Mouse (Mus musculus) gastrocnemius, postnatal 14 days (tissue): Measurements from ENCODE around the gene Lrrc9. TPM values are rescaled to one million over a fixed set of nuclear protein-coding genes. Genes with fewer than 3 reads are reported as not detected.
A peak's percentile ranks its signal among the peaks of the same experiment; 100 is the strongest.

Source experiments
- DNase-seq: peaks from one replicate; pipeline ENCODE4 v3.0.0; 2021; ENCODE audit warnings: mixed read lengths
- intact Hi-C: fragments of 180-260 bp; cut with DNase I; formaldehyde crosslinking; loops from one replicate; pipeline ENCODE4 v1.15.1; 2025; ENCODE audit warnings: low total_unique reads
- total RNA-seq, 2 experiments: library from RNA; stranded (reverse); gene quantifications; 2 replicates each; pipeline ENCODE4 v1.2.3; 2021

Lrrc9 gene
- total RNA-seq, 2 experiments from 2014 or later: 0.06 TPM; not detected in 1

DNA sequence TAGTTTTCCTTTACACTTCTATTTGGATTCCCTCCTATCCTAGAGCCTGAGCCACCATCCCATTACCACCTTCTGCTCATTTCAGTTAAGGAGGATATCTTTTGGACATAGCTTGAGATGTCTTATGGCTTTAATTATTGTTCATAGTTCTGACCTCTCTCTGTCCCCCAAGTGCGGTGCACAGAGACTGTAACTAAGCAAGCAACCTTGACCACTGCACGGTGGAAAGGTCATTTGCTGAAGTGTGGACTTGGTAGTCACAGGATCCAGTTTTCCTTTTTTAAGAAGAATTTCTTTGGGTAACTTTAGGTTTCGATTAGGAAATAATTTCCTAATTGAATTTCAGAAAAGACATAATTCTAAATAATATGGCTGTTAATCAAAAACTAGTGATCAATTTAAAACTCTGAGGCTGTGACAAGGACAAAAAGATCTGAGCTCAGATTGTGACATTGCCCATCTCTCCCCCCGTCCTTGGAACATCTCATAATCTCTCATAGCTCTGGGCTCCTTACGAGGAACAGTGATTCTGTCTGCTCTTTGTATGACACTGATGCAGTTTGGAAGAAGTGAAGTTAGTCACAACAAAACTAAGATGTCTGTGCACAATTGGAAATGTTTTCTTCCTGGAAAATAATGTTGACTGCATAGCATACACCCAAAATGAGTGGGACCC, 24.3 kb downstream of the Lrrc9 start:
- no peak for DNase-seq
- intact Hi-C loops: loop anchor here (10.0 kb wide), 1 partner anchor 189 kb away; no protein-coding TSS in a partner anchor

GRCm38 (mm10) chr12:72467269-72467668, 25.6 kb downstream of the Lrrc9 start:
- DNase-seq: no peak
- intact Hi-C loops: loop anchor here (10.0 kb wide), 1 partner anchor 188 kb away; no protein-coding TSS in a partner anchor

- intact Hi-C loops: loop anchor here (10.0 kb wide), 1 partner anchor 187 kb away; no protein-coding TSS in a partner anchor
- no peak for DNase-seq
These were observed 26.1 kb downstream of the Lrrc9 start for GRCm38 (mm10) chr12:72467789-72468188.

GRCm38 (mm10) chr12:72476773-72477450, 35.2 kb downstream of the Lrrc9 start:
- intact Hi-C loops: no loop called here
- DNase-seq: no peak

- intact Hi-C loops: no loop called here
- DNase-seq: no peak
These were observed 40.6 kb downstream of the Lrrc9 start for GRCm38 (mm10) chr12:72482226-72482625.

DNA sequence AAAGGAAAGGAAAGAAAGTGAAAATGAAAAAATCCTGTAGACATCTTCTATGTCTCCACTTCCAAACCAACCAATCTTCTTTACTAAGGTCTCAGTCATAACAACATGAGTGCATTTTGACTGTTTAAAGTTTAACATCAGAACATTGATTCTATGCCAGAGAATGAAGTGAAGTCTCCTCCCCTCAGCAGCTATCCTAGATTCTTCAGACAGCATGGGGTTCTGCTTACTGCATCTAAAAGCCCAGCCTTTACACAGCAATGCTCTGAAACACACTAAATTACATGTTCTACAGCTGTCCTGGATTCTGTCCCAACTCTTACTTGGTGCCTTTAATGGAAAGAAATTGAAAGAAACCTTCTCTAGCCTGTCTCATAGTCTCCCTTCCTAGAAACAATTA, 43.2 kb downstream of the Lrrc9 start:
- DNase-seq: no peak
- intact Hi-C loops: no loop called here

- intact Hi-C loops: no loop called here
- DNase-seq: no peak
These were observed 45.8 kb downstream of the Lrrc9 start for GRCm38 (mm10) chr12:72487498-72487897.

- intact Hi-C loops: no loop called here
- DNase-seq: no peak
These were observed 48.3 kb downstream of the Lrrc9 start for GRCm38 (mm10) chr12:72489995-72490394.

DNA sequence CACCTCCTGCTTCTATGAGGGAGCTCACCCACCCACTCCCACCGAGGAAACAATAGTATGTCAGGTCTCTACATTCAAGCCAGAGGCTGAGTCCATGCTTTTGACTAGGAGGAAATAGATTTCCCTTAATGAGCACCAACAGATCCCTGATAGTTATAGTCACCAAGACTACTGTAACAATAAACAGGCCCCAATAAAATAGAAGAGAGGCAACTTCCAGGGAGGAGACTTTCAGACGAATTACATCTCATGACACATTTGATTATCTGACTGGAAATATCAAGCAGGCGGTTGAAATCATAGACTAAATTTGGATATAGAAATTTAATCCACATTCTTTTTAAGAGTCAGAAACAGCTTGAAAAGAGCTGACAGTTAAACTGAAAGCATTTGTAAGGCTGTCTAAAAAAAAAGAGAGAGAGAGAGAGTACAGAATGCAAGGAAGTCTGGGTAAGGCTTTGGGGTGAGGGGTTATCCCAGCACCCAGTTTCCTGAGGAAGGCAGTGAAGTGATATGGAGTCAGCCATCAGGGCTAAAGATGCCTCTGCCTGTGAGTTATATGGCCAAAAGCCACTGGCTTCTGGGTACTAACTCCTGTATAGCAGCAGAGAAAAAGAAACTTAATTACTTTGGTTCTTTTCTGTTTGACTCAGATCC, 49.5 kb downstream of the Lrrc9 start:
- DNase-seq: no peak
- intact Hi-C loops: no loop called here

GRCm38 (mm10) chr12:72496866-72497600, 55.4 kb downstream of the Lrrc9 start:
- DNase-seq: no peak
- intact Hi-C loops: no loop called here

GRCm38 (mm10) chr12:72509606-72510005, 67.9 kb downstream of the Lrrc9 start:
- intact Hi-C loops: loop anchor here (10.0 kb wide), 1 partner anchor 145 kb away; no protein-coding TSS in a partner anchor
- DNase-seq: no peak

DNA sequence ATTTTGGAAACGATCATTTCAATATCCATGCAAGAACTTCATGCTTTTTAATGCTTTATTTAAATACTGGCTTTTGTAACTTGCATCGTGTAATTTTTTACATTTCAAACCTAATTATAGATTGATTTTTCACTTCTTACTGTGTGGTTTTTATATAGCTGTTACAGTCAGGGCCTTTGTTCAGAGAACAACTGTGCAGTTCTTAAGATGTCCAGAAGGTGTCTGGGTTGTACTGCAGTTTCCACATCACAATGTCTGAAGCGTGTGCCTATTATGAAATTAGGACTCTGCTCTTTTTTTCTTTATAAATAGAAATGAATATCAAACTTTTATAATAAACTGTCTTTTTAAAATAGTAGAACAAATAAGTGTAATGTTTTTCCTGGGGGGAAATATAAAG, 73.8 kb downstream of the Lrrc9 start:
- DNase-seq: no peak
- intact Hi-C loops: loop anchor here (10.0 kb wide), 1 partner anchor 139 kb away; no protein-coding TSS in a partner anchor

- no peak for DNase-seq
- intact Hi-C loops: loop anchor here (10.0 kb wide), 1 partner anchor 137 kb away; no protein-coding TSS in a partner anchor
These were observed 76.6 kb downstream of the Lrrc9 start for GRCm38 (mm10) chr12:72518114-72518728.

- intact Hi-C loops: loop anchor here (10.0 kb wide), 1 partner anchor 135 kb away; no protein-coding TSS in a partner anchor
- no peak for DNase-seq
These were observed 77.7 kb downstream of the Lrrc9 start for GRCm38 (mm10) chr12:72519352-72519751.

DNA sequence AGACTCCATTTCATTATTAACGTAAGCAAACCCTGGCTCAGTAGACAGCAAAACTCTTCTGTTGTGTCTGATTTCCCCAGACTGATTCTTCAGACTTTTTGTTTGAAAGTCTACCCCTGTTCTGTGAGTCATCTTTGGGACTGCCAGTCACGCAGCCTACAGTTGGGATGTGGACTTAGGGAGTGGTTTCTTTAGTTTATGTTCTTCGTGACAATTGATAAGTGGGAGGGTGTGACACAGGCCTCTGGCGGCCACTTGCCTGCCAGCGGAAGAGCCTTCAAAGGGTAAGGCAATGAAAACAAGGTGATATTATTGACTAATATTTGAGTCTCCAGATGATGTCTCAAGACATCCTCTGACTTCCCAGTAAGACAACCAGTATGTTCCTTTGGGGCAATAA, 78.2 kb downstream of the Lrrc9 start:
- no peak for DNase-seq
- intact Hi-C loops: loop anchor here (10.0 kb wide), 1 partner anchor 135 kb away; no protein-coding TSS in a partner anchor

DNA sequence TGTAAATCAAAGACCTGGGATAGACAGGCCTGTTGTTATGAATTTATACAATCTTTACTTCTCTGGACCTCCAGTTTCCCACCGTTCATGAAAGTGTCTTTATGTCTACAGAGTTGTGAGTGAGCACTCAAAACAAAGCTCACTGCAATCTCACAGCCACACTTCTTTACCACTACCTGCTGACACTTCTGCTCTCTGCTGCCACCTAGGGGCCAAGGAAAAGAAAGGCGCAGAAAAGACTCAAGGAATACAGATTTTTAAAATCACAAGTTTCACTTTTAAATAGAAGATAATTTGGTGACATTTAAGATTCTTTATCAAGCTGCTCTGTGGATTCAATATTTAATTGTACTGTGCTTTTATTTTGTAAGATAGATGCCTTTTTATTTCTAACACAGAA, 79.0 kb downstream of the Lrrc9 start:
- DNase-seq: peak; percentile 55
- intact Hi-C loops: no loop called here

DNA sequence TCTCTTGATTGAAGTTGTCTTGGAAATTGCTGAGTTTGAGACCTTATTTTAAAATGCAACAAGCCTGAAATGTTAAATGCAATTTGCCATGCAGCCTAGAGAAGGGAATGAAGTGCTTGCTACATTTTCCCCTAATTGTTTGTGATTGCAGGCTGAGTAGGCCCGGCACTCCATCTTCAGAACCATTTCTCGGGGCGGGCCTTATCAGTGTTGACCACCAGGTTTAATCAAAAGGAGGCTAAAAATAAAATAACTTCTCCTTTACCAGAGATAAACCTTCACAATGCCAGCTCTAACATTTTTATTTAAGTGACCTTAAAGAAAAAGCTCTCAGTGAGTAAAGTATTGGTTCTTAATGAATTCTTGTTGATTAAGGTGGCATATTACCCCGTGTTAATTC, 83.9 kb downstream of the Lrrc9 start:
- intact Hi-C loops: no loop called here
- DNase-seq: no peak

- intact Hi-C loops: loop anchor here (10.0 kb wide), 1 partner anchor 132 kb away; the partner anchor contains the start of gene Dhrs7
- no peak for DNase-seq
These were observed 90.6 kb downstream of the Lrrc9 start for GRCm38 (mm10) chr12:72532303-72532702.

DNA sequence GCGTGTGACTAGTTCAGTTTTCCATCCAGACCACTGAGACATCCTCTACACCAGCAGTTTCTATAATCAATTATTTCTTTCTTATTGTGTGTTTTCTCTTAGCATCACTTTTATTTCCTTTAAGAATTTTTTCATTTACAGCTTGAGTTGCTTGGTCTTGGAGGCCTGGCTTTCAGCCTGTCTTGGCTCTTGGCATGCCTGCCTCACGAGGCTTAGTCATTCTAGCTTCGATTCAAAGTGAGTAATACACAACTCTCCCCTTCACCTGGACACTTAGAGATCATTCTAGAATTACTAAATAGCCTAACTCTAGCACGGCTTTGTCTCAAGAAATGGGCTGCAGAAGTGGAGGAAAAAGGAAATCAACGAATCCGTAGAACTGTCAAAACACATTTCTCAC, 92.3 kb downstream of the Lrrc9 start:
- intact Hi-C loops: loop anchor here (10.0 kb wide), 1 partner anchor 131 kb away; the partner anchor contains the start of gene Dhrs7

More for the DNA sequence above, 92.3 kb downstream of the Lrrc9 start:
- no peak for DNase-seq
